Mouse (Mus musculus): ENCODE measurements around the gene Fgfr4.

DNA sequence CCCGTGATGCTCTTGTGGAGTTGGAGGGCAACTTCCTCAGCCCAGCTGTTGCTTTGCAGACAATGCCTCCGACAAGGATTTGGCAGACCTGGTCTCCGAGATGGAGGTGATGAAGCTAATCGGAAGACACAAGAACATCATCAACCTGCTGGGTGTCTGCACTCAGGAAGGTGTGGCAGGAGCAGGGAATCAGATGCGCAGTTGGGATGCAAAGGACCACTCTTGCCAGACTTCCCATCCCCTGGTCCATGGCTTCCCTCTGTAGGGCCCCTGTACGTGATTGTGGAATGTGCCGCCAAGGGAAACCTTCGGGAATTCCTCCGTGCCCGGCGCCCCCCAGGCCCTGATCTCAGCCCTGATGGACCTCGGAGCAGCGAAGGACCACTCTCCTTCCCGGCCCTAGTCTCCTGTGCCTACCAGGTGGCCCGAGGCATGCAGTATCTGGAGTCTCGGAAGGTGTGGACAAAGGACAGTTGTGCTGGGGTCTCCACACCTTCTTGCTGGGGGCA is 13.4 kb downstream of the Fgfr4 start:
- TF ChIP-seq MAFK (IDR thresholded peaks at IDR 0.05; ENCODE audit: insufficient read depth, low read depth, low read length) (no peak), ZC3H11A (IDR thresholded peaks at IDR 0.05; ENCODE audit: borderline replicate concordance, low read depth, low read length) (no peak)

Measured in ES-E14 (cell line).